Mouse (Mus musculus) embryonic facial prominence, embryonic 15.5 days (tissue): ENCODE data around the gene Jrkl. TPM values are rescaled to one million over a fixed set of nuclear protein-coding genes. Genes with fewer than 3 reads are reported as not detected.

Experiments
- ATAC-seq: fragments of 200-750 bp; cut with Nextera tagmentation; 2 replicates; pipeline ENCODE4 v1.8.0; 2017; ENCODE audit warnings: low read depth, moderate TSS enrichment; ENCODE audit not compliant: insufficient number of reproducible peaks, low FRiP score, low TSS enrichment
- H3K27ac ChIP-seq: fragments of 300-500 bp; sonication (generic); replicated peaks from 2 replicates; pipeline ENCODE4 v1.5.1; 2015; ENCODE audit warnings: mild to moderate bottlenecking, inconsistent platforms
- H3K27me3 ChIP-seq: fragments of 300-500 bp; sonication (generic); 2 replicates; pipeline ENCODE4 v1.6.1; 2015; ENCODE audit warnings: inconsistent platforms
- H3K36me3 ChIP-seq: fragments of 300-500 bp; sonication (generic); 2 replicates; pipeline ENCODE4 v1.6.1; 2015; ENCODE audit warnings: mild to moderate bottlenecking, inconsistent platforms
- H3K4me1 ChIP-seq: fragments of 300-500 bp; sonication (generic); 2 replicates; pipeline ENCODE4 v1.6.1; 2015; ENCODE audit warnings: inconsistent platforms
- H3K4me2 ChIP-seq: fragments of 300-500 bp; sonication (generic); replicated peaks from 2 replicates; pipeline ENCODE4 v1.6.1; 2015; ENCODE audit warnings: mild to moderate bottlenecking, inconsistent platforms
- H3K4me3 ChIP-seq: fragments of 300-500 bp; sonication (generic); replicated peaks from 2 replicates; pipeline ENCODE4 v1.5.1; 2015; ENCODE audit warnings: mild to moderate bottlenecking, inconsistent platforms
- H3K9ac ChIP-seq: fragments of 300-500 bp; sonication (generic); 2 replicates; pipeline ENCODE4 v1.6.1; 2015; ENCODE audit warnings: inconsistent platforms
- H3K9me3 ChIP-seq: fragments of 300-500 bp; sonication (generic); replicated peaks from 2 replicates; pipeline ENCODE4 v1.6.1; 2016; ENCODE audit warnings: inconsistent platforms
- WGBS: fragments of 180-500 bp; shearing (Covaris S2); methylation state at CpG from one replicate; pipeline ENCODE4 v1.1.7; 2015; 5-methylcytosine and 5-hydroxymethylcytosine counted together
- polyA plus RNA-seq: library from polyadenylated mRNA; unstranded; fragments of >200 nt; fragmentation: Nextera tagmentation; extraction: Ambion mirVana; gene quantifications from 2 replicates; pipeline ENCODE4 v1.2.1, GENCODE M21; 2015

The Jrkl gene
- polyA plus RNA-seq, 1 experiment from 2014 or later: 9.6 TPM

DNA sequence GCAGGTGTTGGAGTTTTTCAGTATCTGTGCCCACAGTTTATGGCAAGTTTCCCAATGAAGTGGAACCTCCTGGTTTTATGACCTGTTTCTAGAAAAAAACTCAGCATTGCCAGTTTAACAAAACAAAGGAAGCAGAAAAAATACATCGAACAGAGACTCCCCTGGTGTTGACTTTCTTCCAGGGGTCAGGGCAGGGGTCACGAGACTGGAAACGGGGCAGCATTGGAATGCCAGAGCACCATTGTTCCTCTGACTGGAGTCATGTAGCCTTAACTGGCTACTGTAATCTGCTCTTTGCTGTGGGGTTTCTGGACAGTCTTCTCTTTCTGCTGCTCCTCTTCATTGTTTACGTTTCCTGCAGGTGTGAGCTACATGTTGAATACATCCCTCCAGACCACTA is 15.1 kb downstream of the Jrkl start:
- whole genome bisulfite sequencing: 5% methylated on average over 4 of the region's 4 CpGs
- H3K9me3 ChIP-seq: no peaks in the 10 kb centered on the region
- ATAC-seq: no peak
- no peak overlapping the region for H3K4me3 ChIP-seq
- H3K27ac ChIP-seq: no peak overlapping the region
- no peaks in the 10 kb centered on the region for H3K36me3 ChIP-seq
- H3K9ac ChIP-seq: no peak overlapping the region
- H3K27me3 ChIP-seq: no peaks in the 10 kb centered on the region
- H3K4me1 ChIP-seq: no peaks in the 10 kb centered on the region
- no peak overlapping the region for H3K4me2 ChIP-seq

DNA sequence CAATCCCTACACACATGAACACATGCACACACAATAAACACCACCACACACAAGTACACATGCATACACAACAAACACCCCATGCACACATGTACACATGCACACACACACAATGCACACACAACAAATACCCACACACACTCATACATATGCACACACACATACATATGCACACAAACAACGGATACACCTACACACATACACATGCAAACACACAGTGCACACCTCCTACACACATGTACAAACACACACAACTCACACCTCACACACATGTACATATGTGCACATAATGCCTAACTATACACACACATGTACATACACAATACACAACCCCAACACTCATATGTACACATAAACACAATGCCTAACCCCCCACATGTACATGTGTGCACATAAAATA is 19.8 kb downstream of the Jrkl start:
- Histone ChIP-seq H3K9ac (no peak overlapping the region), H3K4me1 (no peaks in the 10 kb centered on the region), H3K36me3 (no peaks in the 10 kb centered on the region), H3K27me3 (no peaks in the 10 kb centered on the region), H3K9me3 (no peaks in the 10 kb centered on the region), H3K4me3 (no peak overlapping the region), H3K4me2 (no peak overlapping the region), H3K27ac (no peak overlapping the region)
- WGBS: 89% methylated on average over 1 of the region's 1 CpGs
- no peak for ATAC-seq

DNA sequence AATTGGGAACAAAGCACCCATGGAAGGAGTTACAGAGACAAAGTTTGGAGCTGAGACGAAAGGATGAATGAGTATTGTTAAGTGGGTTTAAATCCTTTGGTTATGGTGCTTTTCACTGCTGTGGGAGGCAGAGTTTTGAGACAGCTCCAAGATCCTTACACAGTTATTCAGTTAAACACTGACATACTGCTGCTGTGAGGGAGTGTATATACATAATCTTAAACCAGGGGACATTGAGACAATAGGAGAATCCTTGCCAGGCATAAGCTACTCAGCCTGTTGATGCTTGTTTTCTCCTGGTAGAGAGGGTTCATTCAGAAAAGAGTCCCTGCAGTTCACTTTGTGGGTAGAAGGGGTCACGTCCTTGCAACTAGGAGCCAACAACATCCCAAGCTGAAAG is 39.3 kb downstream of the Jrkl start:
- H3K27ac ChIP-seq: no peak overlapping the region
- H3K9me3 ChIP-seq: no peaks in the 10 kb centered on the region
- no peak overlapping the region for H3K4me3 ChIP-seq
- WGBS: 47% methylated on average over 2 of the region's 2 CpGs
- no peak for ATAC-seq
- H3K4me2 ChIP-seq: no peak overlapping the region
- H3K4me1 ChIP-seq: no peaks in the 10 kb centered on the region
- no peaks in the 10 kb centered on the region for H3K36me3 ChIP-seq
- H3K9ac ChIP-seq: no peak overlapping the region
- no peaks in the 10 kb centered on the region for H3K27me3 ChIP-seq

DNA sequence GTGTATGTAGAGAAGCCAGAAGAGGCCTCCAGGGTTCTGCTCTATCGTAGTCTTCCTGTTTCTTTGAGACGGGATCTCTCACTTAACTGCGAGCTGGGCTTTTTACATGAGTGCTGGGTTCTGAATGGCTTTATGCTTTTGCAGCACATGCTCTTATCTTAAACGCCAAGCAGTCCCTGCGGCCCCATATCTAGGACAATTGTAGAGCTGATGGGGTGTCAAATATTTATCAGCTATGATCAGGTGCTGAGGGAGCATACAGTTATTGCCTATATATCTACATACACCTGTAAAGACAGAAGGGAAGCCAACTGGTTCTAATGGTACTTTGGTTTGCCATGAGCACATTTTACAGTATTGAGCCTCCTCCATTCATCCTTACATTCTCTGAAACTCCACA is 41.9 kb downstream of the Jrkl start:
- Histone ChIP-seq H3K4me2 (no peak overlapping the region), H3K27ac (no peak overlapping the region), H3K9ac (no peak overlapping the region), H3K9me3 (no peaks in the 10 kb centered on the region), H3K27me3 (no peaks in the 10 kb centered on the region), H3K4me3 (no peak overlapping the region), H3K36me3 (no peaks in the 10 kb centered on the region), H3K4me1 (no peaks in the 10 kb centered on the region)
- ATAC-seq: no peak
- 86% methylated on average over 5 of the region's 5 CpGs for WGBS

DNA sequence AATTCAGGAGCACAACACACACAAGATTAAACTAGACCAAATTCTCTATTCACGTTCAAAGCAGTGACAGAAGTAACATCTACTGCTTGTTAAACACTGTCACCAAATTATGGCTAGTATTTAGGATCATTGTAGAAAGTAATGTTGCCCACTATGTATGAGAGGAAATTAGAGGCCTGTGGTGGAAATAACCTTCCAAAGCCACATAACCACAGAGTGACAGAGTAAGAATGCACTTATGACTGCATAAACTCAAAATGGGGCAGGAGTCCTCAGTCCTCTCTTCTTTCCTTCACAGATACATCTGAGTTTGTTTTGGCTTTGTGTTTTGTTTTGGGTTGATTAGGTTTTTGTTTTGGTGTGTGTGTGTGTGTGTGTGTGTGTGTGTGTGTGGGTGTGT is 42.5 kb downstream of the Jrkl start:
- WGBS: 78% methylated on average over 1 of the region's 1 CpGs
- H3K4me2 ChIP-seq: no peak overlapping the region
- no peak overlapping the region for H3K4me3 ChIP-seq
- no peak overlapping the region for H3K9ac ChIP-seq
- no peak overlapping the region for H3K27ac ChIP-seq
- H3K36me3 ChIP-seq: no peaks in the 10 kb centered on the region
- H3K27me3 ChIP-seq: no peaks in the 10 kb centered on the region
- no peaks in the 10 kb centered on the region for H3K9me3 ChIP-seq
- no peaks in the 10 kb centered on the region for H3K4me1 ChIP-seq
- no peak for ATAC-seq

DNA sequence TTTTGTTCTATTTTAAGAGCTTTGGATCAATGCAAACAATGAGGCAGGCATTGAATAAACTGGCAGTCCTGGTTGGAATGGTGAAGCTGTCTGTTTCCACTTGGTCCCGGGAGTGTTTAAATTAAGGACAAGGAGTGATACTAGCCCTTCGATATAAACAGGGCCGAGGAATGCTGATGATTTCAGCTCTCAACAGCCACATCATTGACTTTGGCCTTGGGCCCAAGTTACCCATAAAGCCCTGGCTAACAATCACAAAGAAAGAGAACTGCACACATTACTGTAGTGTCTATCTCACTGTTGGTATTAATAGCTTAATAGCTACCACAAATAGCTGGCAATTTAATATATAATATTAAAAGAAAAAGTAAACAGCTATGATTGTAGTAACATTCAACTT is 45.5 kb downstream of the Jrkl start:
- Histone ChIP-seq H3K4me1 (no peaks in the 10 kb centered on the region), H3K4me3 (no peak overlapping the region), H3K27me3 (no peaks in the 10 kb centered on the region), H3K4me2 (no peak overlapping the region), H3K36me3 (no peaks in the 10 kb centered on the region), H3K9ac (no peak overlapping the region), H3K27ac (no peak overlapping the region), H3K9me3 (no peaks in the 10 kb centered on the region)
- no peak for ATAC-seq
- WGBS: 60% methylated on average over 3 of the region's 3 CpGs

DNA sequence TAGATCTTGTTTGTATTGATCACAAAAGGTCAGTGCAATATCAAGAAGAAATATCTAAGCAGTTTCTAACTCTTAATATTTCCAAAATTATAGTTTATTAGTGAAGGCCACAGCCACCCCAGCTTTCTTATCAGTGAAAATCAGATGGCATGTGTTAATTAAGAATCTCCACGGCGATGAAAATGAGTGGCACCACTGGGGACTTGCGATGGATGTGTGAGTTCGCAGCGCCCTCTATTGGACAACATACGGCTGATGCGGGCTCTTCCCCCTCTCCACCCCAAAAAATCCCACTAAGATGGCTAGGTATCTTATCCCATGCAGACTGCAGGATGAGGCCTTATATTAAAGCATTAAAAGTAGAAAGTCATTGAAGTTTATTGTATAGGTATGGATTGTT is 49.9 kb downstream of the Jrkl start:
- H3K4me1 ChIP-seq: no peaks in the 10 kb centered on the region
- H3K9ac ChIP-seq: no peak overlapping the region
- 5% methylated on average over 7 of the region's 7 CpGs for WGBS
- no peaks in the 10 kb centered on the region for H3K9me3 ChIP-seq
- H3K4me2 ChIP-seq: no peak overlapping the region
- H3K36me3 ChIP-seq: no peaks in the 10 kb centered on the region
- no peak overlapping the region for H3K27ac ChIP-seq
- H3K27me3 ChIP-seq: no peaks in the 10 kb centered on the region
- no peak overlapping the region for H3K4me3 ChIP-seq
- no peak for ATAC-seq

GRCm38 (mm10) chr9:13195268-13195667 is 50.4 kb downstream of the Jrkl start:
- Histone ChIP-seq H3K4me3 (no peak overlapping the region), H3K9me3 (no peaks in the 10 kb centered on the region), H3K36me3 (no peaks in the 10 kb centered on the region), H3K27ac (no peak overlapping the region), H3K4me2 (no peak overlapping the region), H3K9ac (no peak overlapping the region), H3K27me3 (no peaks in the 10 kb centered on the region), H3K4me1 (no peaks in the 10 kb centered on the region)
- no peak; the same call in 1 of the 2 replicates for ATAC-seq
- WGBS: 0% methylated on average over 4 of the region's 4 CpGs

DNA sequence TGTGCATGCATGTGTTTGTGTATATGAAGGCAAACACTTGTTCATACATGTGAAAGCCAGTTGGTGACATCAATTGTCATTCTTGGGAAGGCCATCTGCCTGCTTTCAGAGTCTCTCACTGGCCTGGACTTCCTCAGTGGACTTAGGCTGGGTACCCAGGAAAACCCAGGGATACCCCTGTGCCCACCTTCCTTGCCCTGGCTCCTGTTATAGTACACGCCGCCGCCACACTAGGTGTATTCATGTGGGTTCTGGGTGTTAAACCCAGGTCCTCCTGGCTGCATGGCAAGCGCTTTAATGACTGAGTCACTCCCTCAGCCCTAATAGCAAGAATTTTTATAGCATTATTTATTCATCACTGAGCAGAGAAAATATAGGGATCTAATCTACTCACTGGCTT is 51.0 kb downstream of the Jrkl start:
- ATAC-seq: no peak
- H3K4me1 ChIP-seq: no peaks in the 10 kb centered on the region
- H3K9ac ChIP-seq: no peak overlapping the region
- H3K36me3 ChIP-seq: no peaks in the 10 kb centered on the region
- H3K4me2 ChIP-seq: no peak overlapping the region
- WGBS: 86% methylated on average over 4 of the region's 4 CpGs
- H3K27me3 ChIP-seq: no peaks in the 10 kb centered on the region
- H3K9me3 ChIP-seq: no peaks in the 10 kb centered on the region
- no peak overlapping the region for H3K27ac ChIP-seq
- H3K4me3 ChIP-seq: no peak overlapping the region

Other genes starting within 250 kb of the Jrkl start
- 7.1 and 8.3 TPM in 2 replicates for gene Ccdc82, start 1.1 kb upstream of the Jrkl start, polyA plus RNA-seq
- gene Maml2, start 52.1 kb upstream of the Jrkl start, polyA plus RNA-seq: 11.7 and 12.5 TPM in 2 replicates
- not detected in 2 replicates for gene Gm17571, start 200.9 kb upstream of the Jrkl start, polyA plus RNA-seq